Mouse (Mus musculus) lung, postnatal 14 days (tissue): ENCODE measurements around the gene Xbp1.

Experiments used
- DNase-seq: peaks from one replicate; pipeline ENCODE4 v3.0.0; 2021

Xbp1 gene

DNA sequence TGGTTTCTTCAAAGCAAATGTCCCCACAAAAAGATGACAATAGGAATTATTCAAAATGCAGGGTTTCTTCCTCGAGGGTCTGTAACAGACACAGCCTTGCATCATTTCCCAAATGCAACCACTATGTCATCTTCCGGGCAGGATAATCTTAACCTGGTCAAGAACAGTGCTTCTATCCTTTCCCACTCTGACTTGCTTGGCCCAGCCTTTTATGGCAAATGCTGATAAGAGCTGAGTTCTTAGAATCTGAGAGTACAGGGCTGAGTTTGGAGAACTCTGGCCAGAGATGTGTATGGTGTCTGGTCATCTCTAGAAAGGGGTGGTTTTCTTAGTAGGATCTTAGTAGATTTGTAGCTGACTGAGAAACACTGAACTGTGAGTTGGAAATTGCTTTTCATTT, 53.4 kb downstream of the Xbp1 start:
- no peak for DNase-seq

DNA sequence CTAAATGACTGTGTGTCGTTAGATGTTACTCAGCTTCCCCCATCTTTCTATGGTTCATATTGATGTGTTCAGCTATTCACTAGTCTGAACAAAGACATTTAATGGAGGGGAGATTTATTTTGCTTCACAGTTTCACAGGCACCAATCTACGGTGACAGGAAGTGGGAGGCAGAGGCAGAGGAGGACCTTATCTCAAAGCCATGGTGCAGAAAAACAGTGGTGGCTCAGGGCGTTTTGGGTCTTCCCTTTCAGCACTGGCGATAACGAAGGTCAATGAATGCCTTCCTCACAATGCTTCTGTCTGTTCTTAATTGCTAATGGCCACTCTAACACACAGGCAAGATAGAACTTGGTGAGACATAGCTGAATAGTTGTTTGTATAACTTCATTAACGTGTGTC, 54.6 kb downstream of the Xbp1 start:
- DNase-seq: no peak
